Mouse (Mus musculus) granulocyte monocyte progenitor cell, adult 5-6 weeks (primary cell): ENCODE data around the gene Spata46. TPM values are rescaled to one million over a fixed set of nuclear protein-coding genes. Genes with fewer than 3 reads are reported as not detected.

Source experiments
- ATAC-seq: replicated peaks from 2 replicates; pipeline ENCODE4 v1.8.0; 2016; ENCODE audit warnings: mild to moderate bottlenecking, moderate TSS enrichment, inconsistent platforms; ENCODE audit not compliant: poor library complexity, severe bottlenecking
- total RNA-seq, 2 experiments: library from RNA; stranded (forward) in 1 of 2; stranded (reverse) in 1 of 2; fragments of 200-712, 200-1000 nt in 1 of 2; fragments of >200 nt in 1 of 2; fragmentation: Nextera tagmentation in 1 of 2; gene quantifications; 2 replicates each; pipeline ENCODE4 v1.2.3; 2014 to 2017

Gene Spata46
- total RNA-seq (2014; fragmentation: Nextera tagmentation), result not detected in 2 replicates
- total RNA-seq (2017), result not detected in 2 replicates

DNA sequence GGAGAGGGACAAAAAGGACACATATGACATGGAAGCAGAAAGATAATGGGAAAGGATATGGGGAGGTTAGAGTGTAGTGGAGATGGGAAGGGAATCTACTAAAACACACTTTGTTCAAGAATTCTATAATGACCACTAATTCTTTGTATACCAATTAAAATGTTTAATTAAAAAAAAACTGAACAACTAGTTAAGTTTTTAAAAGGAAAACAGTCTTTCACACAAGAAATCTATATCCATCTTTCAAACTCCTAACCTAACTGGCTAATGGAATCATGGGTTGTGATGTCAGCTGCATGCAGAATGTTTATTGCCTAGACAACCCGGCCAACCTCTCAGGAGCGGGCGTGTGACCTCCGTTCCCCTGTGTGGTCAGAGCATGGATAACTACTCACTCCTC is at the start of gene Spata46:
Spata46 (plus strand) TSS at position 301 of the 400 bp plus-strand sequence.
- no peak for ATAC-seq

DNA sequence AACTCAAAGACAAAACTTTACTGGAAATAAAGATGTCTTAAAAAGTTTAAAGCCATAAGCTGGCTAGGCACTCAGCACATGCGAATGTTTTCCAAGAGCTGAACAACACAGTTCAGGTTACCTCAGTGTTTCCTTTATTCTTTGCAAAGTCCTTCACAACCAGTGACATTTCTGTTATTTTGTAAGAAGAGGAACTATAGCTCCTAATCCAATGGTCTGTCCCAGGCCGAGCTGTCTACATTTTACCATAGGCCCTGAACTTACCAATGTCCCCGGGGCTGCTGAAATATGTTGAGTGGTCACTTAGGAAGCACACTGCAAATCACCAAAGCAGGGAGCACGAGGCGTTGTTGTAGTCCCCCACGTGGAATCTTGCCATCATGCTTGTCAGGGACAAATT is 38.3 kb upstream of the Spata46 start:
- peak; percentile 65 for ATAC-seq

DNA sequence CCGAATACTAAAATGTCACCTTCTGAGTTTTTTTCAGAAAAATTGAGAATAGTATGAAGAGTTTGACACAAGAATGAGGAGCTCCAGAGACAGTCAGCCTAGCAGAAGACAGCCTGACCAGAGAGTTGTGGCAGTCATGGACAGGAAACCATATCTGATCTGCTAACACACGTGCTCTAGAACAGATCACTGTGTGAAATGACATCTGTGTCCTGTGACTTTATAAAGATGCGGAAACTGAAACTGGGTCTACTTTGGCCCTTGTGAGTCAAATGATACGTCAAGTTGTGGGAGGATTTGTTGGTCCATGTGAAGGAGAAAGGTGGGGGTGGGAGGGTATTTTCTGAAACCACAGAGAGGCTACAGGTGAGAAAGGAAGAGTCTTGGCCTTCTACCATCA is 37.9 kb upstream of the Spata46 start:
- peak; percentile 48 for ATAC-seq

DNA sequence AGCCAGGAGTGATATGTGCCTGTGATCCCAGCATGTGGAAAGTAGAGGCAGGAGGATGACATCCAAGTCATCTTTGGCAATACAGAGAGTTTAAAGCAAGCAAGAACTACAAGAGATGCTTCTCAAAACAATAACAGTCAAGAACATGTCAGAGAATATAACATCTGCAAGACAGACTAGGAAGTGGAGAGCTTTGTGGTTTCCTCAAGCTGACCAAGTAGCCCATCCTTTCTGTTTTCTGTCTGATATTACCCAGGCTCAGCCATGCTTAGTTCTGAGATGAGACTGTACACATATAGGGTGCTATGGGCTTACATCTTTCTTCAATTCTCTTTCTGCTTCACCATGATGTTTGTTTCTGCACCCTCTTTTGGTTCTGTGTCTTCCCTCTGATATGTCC is 35.4 kb upstream of the Spata46 start:
- ATAC-seq, result peak; percentile 53

DNA sequence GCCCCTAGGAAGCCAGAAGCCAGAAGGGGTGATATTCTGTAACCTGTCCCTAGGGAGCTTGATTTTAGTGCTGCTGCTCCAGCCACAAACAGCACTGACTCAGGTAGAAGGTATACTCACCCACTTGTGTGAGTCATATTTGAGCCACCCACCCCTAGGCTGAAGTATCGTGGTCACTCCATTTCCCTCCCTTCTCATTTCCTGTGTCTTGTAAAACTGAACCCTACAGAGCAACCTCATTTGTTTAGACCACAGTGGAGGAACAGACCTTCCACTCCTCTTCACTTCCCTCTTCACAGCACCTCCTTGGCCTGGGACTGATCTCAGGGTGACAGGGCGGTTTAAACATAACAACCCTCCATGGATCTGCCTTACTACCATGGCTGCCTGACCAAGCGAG is 31.6 kb upstream of the Spata46 start, which contains the start of gene Sh2d1b1:
Sh2d1b1 (plus strand) TSS at position 305 of the 400 bp plus-strand sequence.
- ATAC-seq, result peak; percentile 80

DNA sequence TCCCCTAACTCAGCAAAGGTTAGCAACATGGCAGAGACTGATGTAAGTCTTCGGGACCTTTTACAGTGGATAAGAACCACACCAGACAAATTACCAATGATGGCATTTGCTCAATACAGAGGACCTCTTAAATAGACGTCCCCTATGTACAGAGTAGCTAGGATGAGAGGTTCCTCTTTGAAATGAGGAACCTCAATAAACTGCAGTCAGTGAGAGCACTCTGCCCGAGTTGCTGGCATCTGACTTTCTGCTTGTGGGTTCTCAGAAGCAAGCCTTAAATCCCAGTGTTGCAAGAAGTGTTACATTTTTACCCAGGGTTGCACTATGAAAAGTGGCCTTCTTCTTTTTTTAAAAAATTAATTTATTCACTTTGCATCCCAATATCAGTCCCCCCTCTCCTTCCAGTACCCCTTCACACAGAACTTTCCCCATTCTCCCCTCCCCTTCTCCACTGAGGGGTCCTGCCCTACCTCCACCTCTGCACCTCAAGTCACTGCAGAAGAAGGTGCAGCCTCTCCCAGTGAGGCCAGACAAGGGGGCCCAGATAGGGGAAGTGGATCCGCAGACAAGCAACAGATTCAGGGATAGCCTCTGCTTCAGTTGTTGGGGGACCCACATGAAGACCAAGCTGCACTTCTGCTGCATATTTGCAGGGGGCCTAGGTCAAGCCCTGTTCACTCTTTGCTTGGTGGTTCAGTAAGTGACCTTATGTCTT is 26.0 kb upstream of the Spata46 start:
- ATAC-seq, result peak; percentile 95

DNA sequence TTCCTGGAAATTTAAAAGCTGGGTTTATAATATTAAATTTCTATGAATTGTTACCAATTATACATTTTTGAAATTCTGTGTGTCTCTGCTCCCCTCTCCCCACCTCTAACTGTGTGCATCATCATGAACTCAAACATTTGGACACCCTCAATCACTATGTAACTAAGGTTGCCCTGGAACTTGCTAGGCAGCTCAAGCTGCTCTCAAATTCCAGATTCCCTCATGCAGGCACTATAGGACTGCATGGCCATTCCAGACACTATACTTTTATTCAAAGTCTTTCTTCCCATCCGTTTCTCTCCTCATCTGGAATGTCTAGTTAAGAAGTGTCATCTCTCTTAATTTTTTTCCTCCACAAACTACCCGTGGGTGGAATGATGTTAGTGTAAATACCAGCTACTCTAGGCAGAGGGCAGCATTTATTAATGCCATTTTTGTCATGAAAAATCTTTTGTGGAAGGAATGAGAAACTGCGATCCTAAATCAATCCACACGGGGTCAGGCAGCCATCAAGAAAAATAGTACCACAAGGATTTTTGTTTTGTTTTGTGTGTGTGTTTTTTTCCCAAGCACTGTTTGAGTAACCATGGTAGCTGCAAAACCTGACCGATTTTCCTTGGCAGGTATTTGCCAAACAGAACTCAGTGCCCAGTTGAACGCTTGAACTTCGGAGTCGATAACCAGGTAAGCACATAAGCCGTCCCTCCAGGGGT is 16.2 kb upstream of the Spata46 start:
- ATAC-seq, result peak; percentile 93

DNA sequence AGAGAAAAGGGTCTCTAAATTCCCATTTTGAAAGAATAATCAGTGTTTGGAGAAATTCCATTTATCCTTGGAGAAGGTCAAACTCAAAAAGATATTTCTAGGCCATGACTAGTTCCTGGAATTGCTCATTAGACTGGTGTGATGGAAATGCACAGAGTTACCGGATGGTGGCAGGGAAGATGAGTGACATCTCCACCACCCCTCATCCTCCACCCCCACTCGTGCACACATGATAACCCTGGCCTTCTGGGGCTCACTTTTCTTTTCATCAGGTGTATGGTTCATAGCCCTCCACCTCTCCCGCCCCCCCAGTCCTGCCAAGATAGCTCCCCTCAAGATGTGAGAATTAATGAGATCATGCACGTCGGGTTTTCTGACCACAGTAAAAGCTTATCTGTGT is 15.3 kb upstream of the Spata46 start:
- no peak for ATAC-seq

DNA sequence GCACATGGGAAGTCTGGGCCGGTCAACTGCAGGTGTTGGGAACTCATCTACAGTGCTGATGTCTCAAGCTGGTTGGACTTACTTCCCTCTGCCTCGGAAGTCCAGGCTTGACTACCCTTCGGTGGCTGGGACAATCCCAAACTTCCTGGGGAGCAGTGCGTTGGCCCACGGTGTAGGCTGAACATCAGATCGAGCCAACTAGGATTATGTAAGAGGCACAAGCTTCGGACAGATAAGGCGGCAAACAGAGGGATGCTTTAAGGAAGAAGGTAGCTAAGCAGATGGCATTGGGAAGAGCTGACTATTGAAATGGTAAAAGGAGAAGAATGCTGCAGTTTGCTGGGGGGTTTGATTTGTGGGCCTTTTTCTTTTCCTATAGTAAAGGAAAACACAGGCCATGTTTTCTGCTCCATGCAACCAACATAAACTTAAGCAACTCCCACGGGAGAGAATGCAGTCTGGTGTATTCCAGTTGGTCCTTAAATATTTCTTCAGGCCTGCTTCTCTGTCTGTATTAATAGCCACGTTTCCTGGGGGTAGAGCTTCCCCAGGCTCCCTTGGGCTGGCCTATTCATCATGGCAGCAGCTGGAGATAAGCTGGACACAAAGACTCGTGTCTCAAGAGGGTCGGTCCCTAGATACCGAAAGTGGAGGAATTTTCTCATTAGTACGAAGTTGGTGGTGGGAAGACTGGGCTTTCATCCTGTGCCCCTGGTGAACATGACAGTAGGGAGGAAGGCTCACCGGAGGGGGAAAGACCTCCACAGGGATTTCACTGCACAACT is 13.6 kb upstream of the Spata46 start:
- ATAC-seq, result no peak

DNA sequence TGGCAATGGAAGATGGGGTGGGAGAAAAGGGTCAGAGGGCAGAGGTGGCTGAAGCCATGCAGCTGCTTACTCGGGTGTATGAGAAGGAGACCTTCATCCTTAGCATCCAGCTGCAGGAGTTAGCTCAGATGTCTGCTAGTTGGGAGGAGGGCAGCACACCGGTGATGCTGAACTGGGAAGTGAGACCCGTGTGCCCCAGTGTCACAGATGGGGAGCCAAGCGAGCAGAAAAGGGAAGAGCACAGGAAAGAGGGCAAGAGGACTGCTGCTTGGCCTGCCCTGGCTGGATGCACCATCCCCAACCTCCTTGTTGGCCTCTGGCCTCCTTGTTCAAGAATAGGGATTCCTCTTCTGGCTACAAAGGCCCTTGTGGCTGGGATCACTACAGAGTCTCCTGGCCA is 9.1 kb upstream of the Spata46 start:
- peak; percentile 55 for ATAC-seq

DNA sequence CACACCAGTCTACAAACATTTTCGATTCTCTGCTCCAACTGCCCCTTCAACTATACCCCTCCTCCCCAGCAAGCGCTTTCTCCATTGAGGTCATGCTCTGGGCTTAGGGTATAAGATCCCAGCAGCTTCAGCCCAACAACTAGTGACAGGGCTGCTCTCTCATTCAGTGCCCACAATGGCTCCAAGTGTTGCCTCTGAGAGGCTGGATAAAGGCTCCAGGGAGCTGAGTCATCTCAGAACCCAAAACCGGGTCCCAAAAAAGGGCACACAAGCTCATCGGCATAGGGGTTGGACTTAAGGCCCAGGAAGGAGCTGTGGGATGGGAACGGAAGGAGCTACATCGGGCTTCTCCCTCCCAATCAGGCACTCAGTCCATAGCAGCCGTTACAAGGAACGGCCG is 6.9 kb upstream of the Spata46 start:
- ATAC-seq, result no peak

DNA sequence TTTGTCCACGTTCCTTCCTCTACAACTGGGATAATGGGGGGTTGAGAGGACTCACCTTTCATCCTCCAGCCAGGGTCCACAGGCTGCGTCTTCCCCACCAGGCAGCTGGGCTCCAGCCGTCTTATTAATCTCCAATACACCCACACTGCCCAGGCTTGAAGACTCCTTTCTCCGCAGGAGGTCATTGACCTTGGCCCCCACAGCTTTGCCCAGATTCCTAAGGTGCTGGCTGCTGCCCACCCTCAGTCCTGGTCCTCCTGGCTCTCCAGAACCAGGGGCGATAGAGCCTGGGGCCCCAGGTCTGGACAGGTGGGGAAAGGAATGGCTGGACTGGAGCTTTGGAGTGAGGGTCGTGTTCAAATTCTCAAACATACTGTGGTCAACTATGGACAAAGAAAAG is 6.1 kb upstream of the Spata46 start:
- no peak for ATAC-seq

DNA sequence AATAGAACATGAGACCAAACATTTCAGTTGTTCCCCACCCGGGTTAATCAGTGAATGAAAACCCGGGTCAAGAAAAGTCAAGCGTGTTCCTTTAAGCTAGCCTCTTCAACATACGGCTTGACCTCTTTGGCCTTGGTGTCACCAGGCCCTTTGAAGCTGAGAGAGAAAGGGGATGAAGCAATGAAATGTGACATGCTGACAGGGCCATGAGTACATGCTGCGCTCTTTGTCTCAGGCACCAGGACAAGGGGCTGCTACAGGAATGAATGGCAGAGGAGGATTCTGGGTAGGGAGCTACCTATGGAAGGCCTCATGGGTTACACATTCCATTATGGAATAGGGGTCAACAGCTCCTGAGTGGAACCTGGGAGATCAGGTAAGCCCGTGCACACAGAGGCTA is 5.5 kb upstream of the Spata46 start:
- no peak for ATAC-seq

DNA sequence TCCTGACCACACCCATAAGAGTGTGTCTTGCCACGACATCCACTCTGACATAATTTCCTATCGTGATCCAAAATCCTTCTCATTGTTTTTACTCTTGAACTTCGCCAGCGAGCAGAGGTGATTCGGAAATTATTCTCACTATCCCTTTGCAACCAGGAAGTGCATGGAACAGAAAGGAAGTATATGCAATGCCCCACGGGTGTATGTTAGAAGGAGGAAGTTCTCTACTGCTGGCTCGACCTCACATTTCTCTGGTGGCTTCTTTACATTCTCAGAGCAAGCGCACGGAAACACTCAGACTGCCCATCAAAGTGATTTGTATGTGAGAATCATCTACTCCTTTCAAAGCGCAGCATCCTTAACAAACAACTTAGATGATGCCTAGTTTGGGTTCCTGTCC is 3.6 kb upstream of the Spata46 start:
- ATAC-seq, result peak; percentile 79

DNA sequence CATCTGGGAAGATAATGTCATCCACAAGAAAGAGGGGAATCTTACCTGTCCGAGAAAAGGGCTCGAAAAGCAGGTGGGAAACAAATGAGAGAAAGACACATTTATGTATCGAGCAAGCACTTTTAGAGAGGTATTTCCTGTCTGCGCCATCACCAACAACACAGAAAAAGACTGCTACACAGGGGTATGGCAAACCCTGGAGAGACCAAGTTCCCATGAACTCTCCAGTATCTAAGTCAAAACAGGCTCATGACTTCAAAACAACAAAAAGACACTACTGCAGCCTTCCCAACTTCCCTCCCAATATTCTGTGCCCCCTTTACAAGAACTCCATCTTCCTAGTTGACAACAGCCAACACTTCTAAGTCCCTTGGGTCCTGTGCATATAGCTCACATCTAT is 2.4 kb upstream of the Spata46 start, which contains the start of gene Gm7694:
Gm7694 (minus strand) TSS at position 101 of the 400 bp plus-strand sequence.
- no peak for ATAC-seq

DNA sequence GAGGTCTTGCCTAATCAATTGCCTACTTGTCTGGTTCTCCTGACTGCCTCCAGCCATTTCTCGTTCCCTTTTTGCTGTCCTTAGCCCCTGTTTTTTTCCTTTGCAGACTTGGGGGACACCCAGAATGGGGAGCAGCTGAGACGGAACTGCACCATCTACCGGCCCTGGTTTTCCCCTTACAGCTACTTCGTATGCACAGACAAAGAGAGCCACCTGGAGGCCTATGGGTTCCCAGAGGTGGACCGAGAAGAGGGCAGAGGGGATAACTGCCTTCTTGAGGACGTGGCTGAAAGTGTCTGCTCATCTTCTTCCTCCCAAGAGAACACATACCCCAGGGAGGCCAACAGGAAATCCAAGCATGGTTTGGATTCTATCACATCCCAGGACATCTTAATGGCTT is 2.8 kb downstream of the Spata46 start:
- ATAC-seq, result no peak

DNA sequence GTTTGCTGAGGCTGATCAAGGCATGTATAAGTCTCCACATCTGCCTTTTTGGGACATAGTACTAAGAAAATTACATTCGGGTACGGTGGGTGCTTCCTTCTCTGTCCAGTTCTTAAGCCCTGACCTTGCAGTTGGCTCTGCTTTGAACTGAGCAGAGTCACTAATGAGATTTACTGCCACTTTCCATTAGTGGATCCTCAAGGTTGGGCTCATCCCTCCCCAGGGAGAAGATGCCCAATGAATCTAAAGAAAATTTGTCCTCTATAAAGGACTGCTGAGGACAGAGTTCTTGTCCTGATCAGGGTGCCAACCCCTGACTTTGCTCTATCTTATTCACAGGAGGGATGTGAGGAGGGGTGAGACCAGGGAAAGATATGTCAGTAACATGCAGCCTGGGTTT is 13.4 kb downstream of the Spata46 start:
- ATAC-seq, result no peak

DNA sequence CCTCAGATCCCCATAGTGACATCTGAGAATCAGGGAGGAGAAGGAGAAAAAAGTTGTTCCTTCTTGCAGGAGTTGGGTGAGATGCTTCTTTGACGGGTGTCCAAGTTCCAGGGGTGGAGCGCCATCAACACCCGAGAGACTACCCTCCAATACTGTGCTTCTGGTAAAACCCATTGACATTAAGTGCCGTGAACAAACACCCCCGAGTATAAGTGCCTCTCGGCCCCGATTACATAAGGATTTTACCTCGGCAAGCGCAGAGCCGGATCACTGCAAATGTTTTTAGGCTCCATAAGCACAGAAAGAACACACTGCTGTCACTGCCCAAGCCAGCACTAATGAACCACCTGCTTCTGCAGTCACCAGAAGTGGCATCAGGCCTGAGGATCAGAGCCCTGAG is 14.4 kb downstream of the Spata46 start:
- no peak for ATAC-seq

DNA sequence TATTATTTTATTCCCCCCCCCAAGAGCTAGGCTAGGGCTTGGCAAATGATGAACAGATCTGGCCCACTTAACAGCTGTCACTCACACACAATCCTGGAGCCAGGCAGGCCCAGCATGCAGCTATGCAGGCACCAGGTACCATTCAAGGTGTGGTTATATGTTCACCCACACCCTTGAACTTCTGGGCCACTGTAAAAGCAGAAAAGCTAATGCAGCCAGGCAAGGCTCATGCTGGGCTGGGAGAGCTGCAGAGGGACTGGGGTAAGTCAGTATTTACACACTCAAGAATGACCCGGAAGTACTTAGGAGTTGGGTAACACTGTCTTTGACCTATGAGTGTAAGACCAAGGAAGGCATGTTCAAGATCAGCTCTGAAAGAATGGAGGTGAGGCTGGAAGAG is 15.7 kb downstream of the Spata46 start:
- no peak for ATAC-seq

DNA sequence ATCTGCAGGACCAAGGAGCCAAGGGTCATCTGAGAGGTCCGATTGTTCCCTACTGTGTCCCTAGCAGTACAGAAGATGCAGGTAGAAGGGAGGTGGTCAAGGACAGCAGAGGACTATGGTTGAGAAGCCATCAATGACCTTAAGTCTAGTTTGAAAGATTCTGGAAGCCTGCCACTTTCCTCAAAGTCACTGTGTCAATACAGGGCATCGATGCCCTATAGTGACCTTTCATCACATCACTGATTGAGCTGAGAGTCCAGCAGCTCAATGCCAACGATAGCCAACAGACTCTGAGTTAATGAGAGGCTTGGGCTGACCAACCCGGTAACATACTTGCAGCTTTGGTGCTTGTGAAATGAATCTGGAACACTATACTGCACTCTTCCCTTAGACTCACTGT is 16.7 kb downstream of the Spata46 start:
- no peak for ATAC-seq

DNA sequence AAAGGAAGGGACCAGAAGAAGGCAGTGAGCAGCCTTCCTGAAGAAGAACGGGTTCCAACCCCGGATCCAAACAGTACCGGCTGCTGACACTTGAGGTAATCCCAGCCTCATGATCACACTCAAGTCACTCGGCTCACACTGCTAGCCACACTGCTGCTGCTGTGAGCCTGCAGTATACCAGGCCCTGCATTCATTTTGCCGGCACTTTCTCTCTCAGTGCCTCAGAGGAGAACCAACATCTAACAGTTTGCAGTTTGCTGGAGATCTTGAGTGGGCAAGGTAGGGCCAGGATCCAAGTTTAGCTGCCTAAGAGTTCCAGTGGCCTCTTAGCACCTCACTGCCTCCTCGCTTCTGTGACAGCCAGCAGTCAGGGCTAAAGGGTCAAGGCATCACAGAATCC is 23.3 kb downstream of the Spata46 start:
- ATAC-seq, result no peak
